Mouse (Mus musculus): ENCODE results near the gene Col25a1.

DNA sequence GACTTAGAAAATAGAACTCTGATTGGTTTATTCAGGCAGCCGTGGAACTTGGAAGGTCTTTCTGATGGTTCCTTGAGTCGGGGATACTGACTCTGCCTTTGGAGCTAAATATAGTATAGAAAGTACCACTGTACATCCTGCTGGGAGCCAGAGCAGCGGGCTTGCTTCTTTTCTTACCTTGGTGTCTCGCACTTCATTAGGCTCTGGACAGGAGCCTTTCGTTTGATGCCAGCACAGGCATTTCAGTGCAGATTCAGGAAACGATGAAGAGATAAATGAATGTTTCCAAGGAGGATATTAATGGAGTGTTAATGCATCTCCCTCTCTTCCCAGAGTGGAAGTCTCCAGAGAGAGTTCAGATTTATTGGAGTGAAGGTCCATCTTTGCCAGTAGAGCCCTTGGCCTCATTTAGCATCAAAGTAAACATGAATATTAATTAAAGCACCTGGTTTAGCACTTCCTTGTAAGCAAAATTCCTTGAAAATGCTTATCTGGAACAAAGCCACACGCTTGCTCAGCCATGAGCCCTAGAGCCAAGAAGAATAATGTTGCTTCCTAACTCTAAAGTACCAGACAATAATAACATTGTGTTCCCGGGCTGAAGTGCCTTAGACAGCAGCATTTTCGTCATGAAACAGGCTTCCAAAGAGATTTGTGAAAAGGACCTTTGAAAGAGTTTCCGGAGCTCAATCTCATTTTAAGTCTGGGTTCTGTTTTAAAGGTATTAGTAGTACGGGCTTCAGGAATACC lies 151.9 kb downstream of the Col25a1 start:
- TF ChIP-seq CTCF (IDR thresholded peaks at IDR 0.05; ENCODE audit: low read depth, low read length) (no peak), POLR2A (IDR thresholded peaks at IDR 0.05; ENCODE audit: borderline replicate concordance, low read depth, low read length) (no peak)
